Mouse (Mus musculus) erythroblast, embryonic 14.5 days (primary cell): Measurements from ENCODE around the gene Irs1.

Experiments
- GATA1 ChIP-seq: IDR thresholded peaks from 2 replicates; pipeline ENCODE4 v1.6.1; 2012; ENCODE audit warnings: low read length, inconsistent platforms, mixed read lengths
- TAL1 ChIP-seq: IDR thresholded peaks from 3 replicates; pipeline ENCODE4 v1.6.1; 2012; ENCODE audit warnings: low read length, inconsistent platforms, mixed read lengths

DNA sequence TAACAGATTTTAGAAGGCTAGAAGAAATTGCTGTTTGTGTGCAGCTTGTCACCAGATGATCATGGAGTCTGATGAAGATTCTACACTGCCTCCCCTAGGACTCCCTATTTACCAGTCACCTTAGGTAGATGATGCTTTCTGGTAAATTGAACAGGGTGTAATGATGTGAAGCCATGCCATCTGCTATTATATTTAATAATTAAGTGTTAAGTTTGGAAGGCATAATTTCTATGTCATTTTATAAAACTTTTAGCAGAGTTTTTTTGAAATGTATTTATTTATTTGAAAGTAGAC is 38.7 kb upstream of the Irs1 start:
- TF ChIP-seq GATA1 = no peak
- no peak for TF ChIP-seq TAL1
